Comparison of ENCODE assay signal across 13 mouse cellular contexts in genomic region chr10:99201786-99202185, GRCm38 (mm10).
DNase-seq lines count a peak whose midpoint lies in the region; ATAC-seq and TF ChIP-seq lines count a peak whose summit lies in the region.
"Had no signal": no experiment of that assay in that cellular context is flagged by ENCODE, and none has a peak within 500 bp of the region (broad histone marks: within the 10 kb centered on the region; RNA-seq: fewer than 3 reads in every experiment).

No protein-coding gene starts in this region.

- H3K27me3 ChIP-seq in hindbrain, embryonic 16.5 days (replicated peaks; ENCODE audit: control insufficient read depth, insufficient read depth, low read length), result no peaks in the 10 kb centered on the region
- no peaks in the 10 kb centered on the region for H3K27me3 ChIP-seq in hindbrain, embryonic 10.5 days (ENCODE audit: insufficient read depth, poor library complexity, severe bottlenecking)
- H3K27me3 ChIP-seq: neural tube, embryonic 12.5 days had no signal

- TF ChIP-seq CTCF in lung, adult 2 months (IDR thresholded peaks at IDR 0.05; ENCODE audit: insufficient read depth, low read length), result no peak

- peak; percentile 18 for DNase-seq in embryo, embryonic 10.5 days (ENCODE audit: low spot score)
- no peak for DNase-seq in embryo, embryonic 9.5 days (ENCODE audit: extremely low spot score)
- DNase-seq in hindbrain, embryonic 10.5 days (ENCODE audit: low spot score), result no peak
- peak; percentile 19 for DNase-seq in lung, postnatal 10 days
- DNase-seq in lung, adult 2 months, result no peak
- peak; percentile 33 to 50 for DNase-seq in kidney, postnatal 36 days
- DNase-seq in thymus, postnatal 4 days, result no peak
- DNase-seq: cerebellum, adult 9-11 months had no signal

- H3K4me2 ChIP-seq in hindbrain, embryonic 16.5 days (ENCODE audit: low read length), result no peak overlapping the region
- H3K4me2 ChIP-seq: neural tube, embryonic 12.5 days had no signal

- TF ChIP-seq POLR2A in lung, adult 2 months (IDR thresholded peaks at IDR 0.05; ENCODE audit: borderline replicate concordance, extremely low read depth, low read depth, low read length), result no peak

- H3K27ac ChIP-seq in hindbrain, embryonic 16.5 days (ENCODE audit: low read depth, low read length), result no peak overlapping the region
- no peak overlapping the region for H3K27ac ChIP-seq in hindbrain, embryonic 10.5 days
- H3K27ac ChIP-seq: layer of hippocampus, adult 2 months; macrophage; neural tube, embryonic 12.5 days had no signal

- no peaks in the 10 kb centered on the region for H3K36me3 ChIP-seq in hindbrain, embryonic 16.5 days (ENCODE audit: control insufficient read depth, insufficient read depth, low read length)
- H3K36me3 ChIP-seq in hindbrain, embryonic 10.5 days, result peaks cover 17% of the 10 kb centered on the region
- H3K36me3 ChIP-seq: neural tube, embryonic 12.5 days had no signal

- H3K4me3 ChIP-seq in hindbrain, embryonic 16.5 days (ENCODE audit: low read length), result no peak overlapping the region
- no peak overlapping the region for H3K4me3 ChIP-seq in hindbrain, embryonic 10.5 days
- no peak overlapping the region for H3K4me3 ChIP-seq in lung, adult 2 months (replicated peaks; ENCODE audit: extremely low read depth, low read depth, low read length)
- H3K4me3 ChIP-seq: layer of hippocampus, adult 2 months; neural tube, embryonic 12.5 days had no signal

- no peak overlapping the region for H3K9ac ChIP-seq in hindbrain, embryonic 16.5 days (ENCODE audit: low read depth, low read length)
- H3K9ac ChIP-seq: neural tube, embryonic 12.5 days had no signal

- WGBS in hindbrain, embryonic 16.5 days, result 36% methylated on average over 1 of the region's 1 CpGs
- WGBS in hindbrain, embryonic 10.5 days, result 65% methylated on average over 1 of the region's 1 CpGs
- WGBS in lung, adult 2 months, result 12% methylated on average over 1 of the region's 1 CpGs

- ATAC-seq in hindbrain, embryonic 16.5 days, result 0 out of 2 replicates have a peak, but pooled peaks have one; percentile 49
- ATAC-seq: midbrain, embryonic 16.5 days had no signal

- no peaks in the 10 kb centered on the region for H3K9me3 ChIP-seq in hindbrain, embryonic 16.5 days (ENCODE audit: control insufficient read depth, low read length)
- H3K9me3 ChIP-seq in hindbrain, embryonic 10.5 days, result no peaks in the 10 kb centered on the region
- H3K9me3 ChIP-seq: neural tube, embryonic 12.5 days had no signal

- peaks cover 10% of the 10 kb centered on the region for H3K4me1 ChIP-seq in hindbrain, embryonic 16.5 days (ENCODE audit: control insufficient read depth, insufficient read depth, low read depth, low read length)
- peaks cover 54% of the 10 kb centered on the region for H3K4me1 ChIP-seq in hindbrain, embryonic 10.5 days (replicated peaks)
- H3K4me1 ChIP-seq in lung, adult 2 months (ENCODE audit: control insufficient read depth, insufficient read depth, low read length), result no peaks in the 10 kb centered on the region; the same call in none of the 2 replicates

Comparison
In these comparisons a context has a peak if more than half of its experiments do, and no peak if none do; other contexts are left out.
1. DNase-seq: peak in embryo, embryonic 10.5 days (single experiment), lung, postnatal 10 days (single experiment) and kidney, postnatal 36 days (2 of 2); none in embryo, embryonic 9.5 days (single experiment), hindbrain, embryonic 10.5 days (single experiment), lung, adult 2 months (single experiment) and thymus, postnatal 4 days (single experiment).